Mouse (Mus musculus) ES-E14 (cell line): ENCODE results near the gene Myo5c. TPM values are rescaled to one million over a fixed set of nuclear protein-coding genes. Genes with fewer than 3 reads are reported as not detected.

Source experiments
- DNase-seq: peaks from one replicate; pipeline ENCODE4 v3.0.0-alpha.2; 2013; ENCODE audit warnings: low read depth, low spot score
- H3K27ac ChIP-seq: 2 replicates; pipeline ENCODE4 v1.5.1; 2012; ENCODE audit warnings: low read depth, mild to moderate bottlenecking, low read length, moderate library complexity, mixed read lengths; ENCODE audit not compliant: poor library complexity, insufficient read depth, severe bottlenecking
- H3K36me3 ChIP-seq: 2 replicates; pipeline ENCODE4 v1.6.1; 2012; ENCODE audit warnings: mild to moderate bottlenecking, low read length, moderate library complexity, mixed read lengths; ENCODE audit not compliant: control insufficient read depth, poor library complexity, insufficient read depth, severe bottlenecking
- H3K4me1 ChIP-seq, 2 experiments: fragments of 150-350 bp in 1 of 2; sonication (generic) in 1 of 2; 2 replicates each; pipeline ENCODE4 v1.6.1; 2012; ENCODE audit warnings: low read length in 2 of 2, mild to moderate bottlenecking in 1 of 2, mixed read lengths in 1 of 2; ENCODE audit not compliant: control insufficient read depth in 2 of 2, insufficient read depth in 2 of 2, poor library complexity in 1 of 2
- H3K4me3 ChIP-seq, 2 experiments: fragments of 150-350 bp in 1 of 2; sonication (generic) in 1 of 2; 2 replicates each; pipeline ENCODE4 v1.5.1; 2012; ENCODE audit warnings: low read length in 2 of 2, low read depth in 1 of 2, mild to moderate bottlenecking in 1 of 2, mixed read lengths in 1 of 2; ENCODE audit not compliant: insufficient read depth in 1 of 2, poor library complexity in 1 of 2, severe bottlenecking in 1 of 2
- H3K9ac ChIP-seq: 2 replicates; pipeline ENCODE4 v1.6.1; 2012; ENCODE audit warnings: low read depth, mild to moderate bottlenecking, low read length, mixed read lengths; ENCODE audit not compliant: poor library complexity, insufficient read depth, severe bottlenecking
- H3K9me3 ChIP-seq: fragments of 150-350 bp; sonication (generic); 2 replicates; pipeline ENCODE4 v1.6.1; 2012; ENCODE audit warnings: low read depth, mild to moderate bottlenecking, low read length; ENCODE audit not compliant: control insufficient read depth, insufficient read depth
- CHD2 ChIP-seq: IDR thresholded peaks from 2 replicates; pipeline ENCODE4 v1.6.1; 2014; ENCODE audit warnings: mild to moderate bottlenecking, low read depth, low read length, inconsistent platforms
- HCFC1 ChIP-seq: IDR thresholded peaks from 2 replicates; pipeline ENCODE4 v1.6.1; 2012; ENCODE audit warnings: low read length, inconsistent platforms, borderline replicate concordance; ENCODE audit not compliant: insufficient read depth
- MAFK ChIP-seq: IDR thresholded peaks from 2 replicates; pipeline ENCODE4 v1.6.1; 2014; ENCODE audit warnings: mild to moderate bottlenecking, low read depth, low read length, inconsistent platforms; ENCODE audit not compliant: insufficient read depth
- ZC3H11A ChIP-seq: IDR thresholded peaks from 2 replicates; pipeline ENCODE4 v1.6.1; 2012; ENCODE audit warnings: low read depth, mild to moderate bottlenecking, inconsistent platforms, low read length, borderline replicate concordance
- ZNF384 ChIP-seq: IDR thresholded peaks from 2 replicates; pipeline ENCODE4 v1.6.1; 2012; ENCODE audit warnings: low read depth, low read length, inconsistent platforms
- in situ Hi-C, 2 experiments: fragments of 600-800 bp; cut with MboI; formaldehyde crosslinking; loops; one replicate each; pipeline ENCODE4 v1.15.1; 2025; ENCODE audit warnings: low sequenced_read_pairs in 2 of 2, inconsistent platforms in 1 of 2; ENCODE audit not compliant: unreplicated experiment in 2 of 2
- total RNA-seq: library from RNA; depleted of rRNA; stranded (reverse); fragments of 300-350 nt; gene quantifications from 2 replicates; pipeline ENCODE4 v1.2.3, GENCODE M21; 2012

Myo5c gene
- total RNA-seq, 1 experiment = 7.5 TPM

GRCm38 (mm10) chr9:75322099-75322885 lies 90.5 kb downstream of the Myo5c start:
- H3K4me1 ChIP-seq = peaks cover 6 to 9% of the 10 kb centered on the region in 2 experiments; a peak in 2 of 4 replicates
- H3K9ac ChIP-seq = no peak overlapping the region
- in situ Hi-C loops = no loop called here
- TF ChIP-seq ZC3H11A = no peak
- TF ChIP-seq CHD2 = no peak
- TF ChIP-seq HCFC1 = no peak
- TF ChIP-seq ZNF384 = no peak
- TF ChIP-seq MAFK = no peak
- H3K9me3 ChIP-seq = no peaks in the 10 kb centered on the region
- DNase-seq = no peak
- H3K4me3 ChIP-seq = no peak overlapping the region
- H3K27ac ChIP-seq = no peak overlapping the region
- H3K36me3 ChIP-seq = no peaks in the 10 kb centered on the region

GRCm38 (mm10) chr9:75328047-75328446 lies 96.2 kb downstream of the Myo5c start:
- Histone ChIP-seq H3K9ac (no peak overlapping the region), H3K27ac (no peak overlapping the region), H3K4me1 (no peaks in the 10 kb centered on the region), H3K4me3 (no peak overlapping the region), H3K36me3 (0 out of 2 replicates have a peak, but pooled peaks cover 1% of the 10 kb centered on the region), H3K9me3 (no peaks in the 10 kb centered on the region)
- DNase-seq = no peak
- TF ChIP-seq CHD2 (no peak), ZC3H11A (no peak), HCFC1 (no peak), ZNF384 (no peak), MAFK (no peak)
- in situ Hi-C loops = no loop called here

- H3K4me3 ChIP-seq = no peak overlapping the region
- peaks cover 8% of the 10 kb centered on the region; the same call in 1 of the 2 replicates for H3K36me3 ChIP-seq
- in situ Hi-C loops = no loop called here
- H3K27ac ChIP-seq = no peak overlapping the region
- H3K4me1 ChIP-seq = no peaks in the 10 kb centered on the region
- no peak overlapping the region for H3K9ac ChIP-seq
- no peaks in the 10 kb centered on the region for H3K9me3 ChIP-seq
- no peak for TF ChIP-seq HCFC1
- no peak for TF ChIP-seq CHD2
- TF ChIP-seq ZC3H11A = no peak
- no peak for TF ChIP-seq MAFK
- TF ChIP-seq ZNF384 = no peak
- no peak for DNase-seq
Observed at GRCm38 (mm10) chr9:75330821-75331220, 99.0 kb downstream of the Myo5c start.

- TF ChIP-seq ZNF384 = no peak
- in situ Hi-C loops = no loop called here
- Histone ChIP-seq H3K27ac (no peak overlapping the region; the same call in 1 of the 2 replicates), H3K36me3 (peaks cover 12% of the 10 kb centered on the region; the same call in 1 of the 2 replicates), H3K9ac (no peak overlapping the region), H3K9me3 (no peaks in the 10 kb centered on the region), H3K4me1 (no peaks in the 10 kb centered on the region), H3K4me3 (no peak overlapping the region)
- DNase-seq = no peak
Observed at GRCm38 (mm10) chr9:75334440-75334839, 102.6 kb downstream of the Myo5c start.

GRCm38 (mm10) chr9:75338016-75338415 lies 106.2 kb downstream of the Myo5c start:
- Histone ChIP-seq H3K4me3 (no peak overlapping the region), H3K27ac (no peak overlapping the region), H3K9ac (no peak overlapping the region), H3K4me1 (no peaks in the 10 kb centered on the region), H3K36me3 (peaks cover 11% of the 10 kb centered on the region; the same call in 1 of the 2 replicates), H3K9me3 (no peaks in the 10 kb centered on the region)
- in situ Hi-C loops = no loop called here
- no peak for DNase-seq
- no peak for TF ChIP-seq MAFK
- no peak for TF ChIP-seq ZC3H11A
- no peak for TF ChIP-seq CHD2
- no peak for TF ChIP-seq ZNF384
- TF ChIP-seq HCFC1 = no peak
